Mouse (Mus musculus): ENCODE measurements around the gene Rbbp8nl.

- no peak for TF ChIP-seq TAL1 (IDR thresholded peaks at IDR 0.05; ENCODE audit: low read length)
- no peak for TF ChIP-seq GATA1 (IDR thresholded peaks at IDR 0.05; ENCODE audit: low read length)
Measured at GRCm38 (mm10) chr2:180267955-180268354, 21.7 kb downstream of the Rbbp8nl start.
